Mouse (Mus musculus) natural killer cell, adult 2 months (primary cell): ENCODE data around the gene Agfg1.
A peak's percentile ranks its signal among the peaks of the same experiment; 100 is the strongest.

Source experiments
- DNase-seq, 2 experiments: peaks; one replicate each; pipeline ENCODE4 v3.0.0; 2022; ENCODE audit warnings: low spot score in 2 of 2

Gene Agfg1

DNA sequence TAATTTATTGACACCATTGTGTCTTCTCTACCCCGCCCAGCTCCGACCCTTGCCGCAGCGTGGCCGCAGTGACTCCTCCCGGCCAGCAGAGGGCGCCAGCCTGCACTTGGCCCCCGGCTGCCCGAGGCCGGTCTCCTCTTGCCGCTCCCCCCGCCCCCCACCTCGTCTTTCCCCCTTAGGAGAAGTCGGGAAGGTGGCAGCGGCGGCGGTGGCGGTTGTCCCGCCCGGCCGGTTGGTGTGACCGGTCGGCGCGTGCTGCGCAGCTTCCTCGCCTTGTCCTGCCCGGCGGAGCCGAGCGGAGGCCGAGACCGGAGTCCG lies at the start of gene Agfg1:
Gene Agfg1, plus strand, starts transcription at position 188 of the 318 bp plus-strand sequence.
- DNase-seq = peak; percentile 91 to 94

DNA sequence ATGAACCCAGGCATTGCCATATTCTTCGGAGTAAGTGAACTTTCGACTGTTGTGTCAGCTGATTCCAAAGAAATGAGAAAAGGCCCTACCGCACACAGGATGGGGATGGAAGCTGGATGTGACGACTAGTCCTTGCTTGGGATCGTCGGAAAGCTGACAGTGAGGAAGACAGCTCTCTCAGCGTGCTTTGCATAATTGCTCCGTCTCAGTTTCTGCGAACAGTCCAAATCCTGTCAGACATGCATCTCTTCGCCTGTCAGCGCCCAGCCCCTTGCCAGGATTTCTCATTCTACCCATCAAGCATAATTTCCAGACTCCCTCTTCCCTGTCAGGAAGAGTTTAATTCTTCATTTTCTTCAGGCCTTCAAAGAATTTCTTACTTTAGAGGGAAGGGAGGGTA lies 48.2 kb upstream of the Agfg1 start:
- no peak for DNase-seq

DNA sequence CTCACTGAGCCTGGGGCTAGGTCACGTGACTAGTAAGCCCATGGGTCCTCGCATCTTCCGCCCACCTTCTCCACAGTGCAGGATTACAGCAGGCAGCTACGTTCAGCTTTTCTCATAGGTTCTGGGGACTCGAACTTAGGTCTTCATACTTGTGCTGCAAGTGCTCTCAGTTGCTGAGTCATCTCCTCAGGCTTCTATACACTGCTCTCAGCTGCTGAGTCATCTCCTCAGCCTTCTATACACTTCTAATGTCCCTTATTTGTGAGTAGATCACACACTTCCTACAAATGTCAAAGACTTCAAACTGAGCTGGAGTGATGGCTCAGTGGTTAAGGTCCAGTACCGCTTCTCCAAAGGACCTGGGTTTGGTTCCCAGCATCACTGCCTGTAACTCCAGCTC lies 47.0 kb upstream of the Agfg1 start:
- no peak for DNase-seq

DNA sequence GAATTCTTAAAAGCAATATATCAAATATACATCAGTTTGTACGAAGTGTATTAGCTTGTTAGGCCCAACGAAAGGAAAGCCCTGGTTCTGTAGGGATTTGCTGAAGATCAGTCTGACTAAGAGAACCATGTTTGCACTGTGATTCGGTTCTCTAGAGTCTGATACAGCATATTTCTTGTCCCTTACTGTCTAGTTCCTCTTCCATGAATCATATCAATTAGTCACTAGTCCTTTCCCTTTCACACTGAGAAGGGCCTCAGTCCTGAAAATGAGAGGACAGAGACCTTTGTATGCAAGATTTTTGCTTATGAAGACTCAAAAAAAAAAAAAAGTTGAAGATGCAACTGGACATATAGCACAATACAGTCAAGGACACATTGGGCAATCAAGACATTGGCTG lies 46.2 kb upstream of the Agfg1 start:
- no peak for DNase-seq

DNA sequence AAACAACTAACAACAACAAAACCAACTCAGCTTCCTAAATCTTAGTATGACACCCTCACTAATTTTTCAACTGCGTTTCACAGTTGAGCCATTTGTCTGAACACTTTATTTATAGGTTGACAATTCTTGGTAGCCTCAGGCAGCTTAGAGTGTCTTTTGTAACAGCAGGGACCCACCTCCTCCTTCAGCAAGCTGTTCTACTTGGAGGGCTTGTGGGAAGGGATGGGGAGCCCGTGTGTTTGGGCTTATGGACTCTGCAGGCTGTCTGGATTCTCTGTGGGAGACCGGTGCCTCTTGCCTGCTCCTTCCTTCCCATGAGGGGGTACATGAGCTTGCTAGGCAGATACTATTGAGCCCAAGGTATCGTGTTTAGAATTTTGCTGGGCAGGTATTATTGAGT lies 45.3 kb upstream of the Agfg1 start:
- DNase-seq = no peak

DNA sequence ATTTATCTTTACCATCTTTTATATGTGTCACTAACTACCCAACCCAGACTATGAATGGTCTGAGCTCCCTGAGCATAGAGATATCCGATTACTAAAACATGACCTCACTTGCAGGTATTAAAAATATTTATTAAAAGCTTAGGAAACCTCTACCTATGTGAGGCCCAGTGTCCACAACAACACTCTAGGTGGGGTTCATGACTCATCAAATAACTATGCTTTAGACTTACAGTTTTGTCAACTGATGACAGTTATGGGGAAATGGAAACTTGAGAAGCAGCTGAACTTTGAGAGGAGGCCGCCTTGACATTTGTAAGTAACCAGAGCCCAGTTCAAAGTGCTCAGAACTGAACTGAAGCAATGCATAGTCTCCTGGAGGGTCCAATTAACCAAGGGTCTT lies 44.1 kb upstream of the Agfg1 start:
- DNase-seq = no peak

DNA sequence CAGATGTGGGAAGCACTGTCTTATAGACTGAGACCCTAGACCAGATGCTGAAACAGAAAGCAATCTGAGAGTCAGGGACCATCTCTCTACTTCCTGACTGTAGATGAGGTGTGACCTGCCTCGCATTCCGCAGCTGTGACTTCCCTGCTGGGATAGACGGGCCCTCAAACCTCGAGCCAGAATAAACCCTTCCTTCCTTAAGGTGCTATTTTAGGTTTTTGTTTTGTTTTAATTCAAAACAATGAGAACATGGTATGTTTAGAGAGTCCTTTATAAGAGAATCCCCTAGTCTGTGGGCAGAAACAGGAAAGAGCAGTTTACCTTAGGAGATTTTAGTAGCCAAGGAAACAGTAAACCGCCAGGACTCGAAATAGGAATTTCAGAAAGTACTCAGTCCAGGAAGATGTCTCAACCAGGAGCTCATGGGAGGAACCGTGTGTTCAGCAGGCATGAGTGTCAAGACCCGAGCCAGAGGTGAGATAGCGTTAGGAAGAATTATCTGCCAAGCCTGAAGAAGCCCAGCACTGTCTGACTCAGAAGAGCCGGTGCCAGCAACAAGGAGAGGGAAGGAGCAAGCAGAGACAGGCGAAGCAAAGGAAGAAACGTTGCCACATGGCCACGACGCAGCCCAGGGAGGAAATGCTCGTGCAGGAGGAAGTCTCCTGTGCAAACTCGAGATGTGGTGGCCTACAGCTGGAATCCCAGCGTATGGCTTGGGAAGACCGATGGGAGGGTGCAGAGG lies 43.4 kb upstream of the Agfg1 start:
- no peak for DNase-seq

DNA sequence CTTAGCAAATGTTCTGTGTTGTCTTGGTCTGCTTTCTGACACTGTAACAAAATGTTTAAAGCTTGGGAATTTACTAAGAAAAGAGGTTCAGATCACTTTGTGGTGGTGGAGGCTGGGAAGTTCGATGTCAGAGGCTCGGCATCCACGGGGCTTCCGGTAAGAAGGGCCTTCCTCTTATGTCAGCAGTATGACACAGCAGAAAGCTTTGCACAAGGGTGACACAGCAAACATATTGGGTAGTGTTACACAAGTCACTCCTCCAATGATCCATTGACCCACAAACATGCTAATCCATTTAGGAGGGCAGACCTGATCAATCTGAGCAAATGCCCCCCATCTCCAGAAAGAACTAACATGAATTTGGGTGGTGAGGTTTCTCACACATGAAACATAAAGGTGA lies 42.2 kb upstream of the Agfg1 start:
- DNase-seq = no peak

DNA sequence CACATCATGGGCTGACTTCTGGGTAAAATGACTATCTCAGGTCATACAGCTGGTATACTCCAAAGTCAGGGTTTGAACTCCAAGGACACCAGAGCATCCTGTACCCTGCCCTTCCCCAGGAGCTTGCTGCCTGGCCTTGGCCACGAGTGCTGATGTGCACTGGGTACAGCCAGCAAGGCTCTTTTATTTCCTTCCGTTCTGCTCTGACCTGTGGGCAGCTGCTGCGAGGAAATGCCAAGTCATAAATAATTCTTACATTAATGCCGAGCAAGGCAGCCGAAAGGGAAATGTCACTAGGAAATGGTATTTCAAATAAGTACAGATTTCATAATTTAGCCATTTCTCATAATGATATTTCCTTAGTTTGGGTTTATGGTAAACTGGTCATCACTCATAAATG lies 41.0 kb upstream of the Agfg1 start:
- DNase-seq = no peak

DNA sequence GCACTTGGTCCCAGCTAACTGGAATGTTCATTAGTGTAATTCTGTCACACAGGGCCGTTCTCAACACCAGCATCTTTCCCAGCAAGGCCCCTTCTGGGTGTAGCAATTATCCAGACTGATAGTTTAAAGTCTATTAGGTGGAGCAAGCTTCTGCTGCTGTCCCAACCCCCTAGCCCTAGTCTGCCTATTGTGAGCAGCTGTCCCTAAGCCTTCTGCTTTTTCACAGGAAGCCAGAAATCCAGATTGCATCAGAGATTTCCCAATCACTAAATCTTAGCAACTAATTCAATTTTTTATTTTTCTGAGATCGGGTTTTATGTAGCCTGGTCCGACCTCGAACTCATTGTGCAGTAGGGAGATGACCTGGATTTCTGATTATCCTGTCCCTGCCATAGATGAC lies 40.4 kb upstream of the Agfg1 start:
- DNase-seq = no peak

DNA sequence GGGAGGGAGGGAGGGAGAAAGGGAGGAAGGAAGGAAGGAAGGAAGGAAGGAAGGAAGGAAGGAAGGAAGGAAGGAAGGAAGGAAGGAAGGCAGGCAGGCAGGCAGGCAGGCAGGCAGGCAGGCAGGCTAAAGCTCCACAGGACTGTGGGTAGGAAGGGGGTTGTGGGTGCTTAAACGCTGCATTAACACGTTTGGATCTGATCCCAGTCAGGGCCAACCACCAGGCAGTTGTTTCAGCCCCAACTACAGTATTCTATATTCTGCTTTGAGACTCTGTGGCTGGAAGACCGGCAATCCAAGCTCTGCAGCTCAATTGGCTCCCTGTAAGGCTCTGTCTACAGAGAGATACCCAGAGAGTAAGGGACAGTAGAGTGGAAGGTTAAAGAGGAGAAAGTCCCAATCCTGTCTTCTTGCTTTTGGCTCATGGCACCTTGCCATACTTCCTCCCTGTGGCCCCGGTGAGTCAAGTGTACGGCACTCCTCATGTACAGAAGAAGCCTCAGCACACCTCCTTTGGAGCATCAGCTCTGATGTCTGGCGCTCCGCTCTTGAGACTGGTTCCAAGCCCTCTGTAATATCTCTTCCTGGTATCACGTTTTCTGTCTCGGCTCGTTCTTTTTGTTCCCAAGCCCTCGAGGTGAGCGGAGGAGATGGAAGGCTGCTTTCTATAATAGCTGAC lies 38.0 kb upstream of the Agfg1 start:
- no peak for DNase-seq

DNA sequence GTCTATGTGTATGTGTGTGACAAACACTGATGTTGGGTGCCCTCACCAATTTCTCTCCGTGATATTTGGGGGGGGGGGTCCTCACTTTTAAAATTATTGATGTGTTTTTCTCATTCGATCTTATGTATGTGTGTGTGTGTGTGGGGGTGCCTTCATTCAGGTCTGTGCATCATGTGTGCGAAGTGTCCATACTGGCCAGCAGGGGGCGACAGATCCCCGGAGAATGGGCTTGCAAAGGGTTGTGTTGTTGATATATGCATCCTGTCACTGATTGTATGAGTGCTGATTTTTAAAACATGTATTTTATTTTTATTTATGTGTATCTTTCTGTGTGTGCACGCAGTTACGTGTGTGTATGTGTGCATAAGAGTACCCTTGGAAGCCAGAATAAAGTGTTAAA lies 35.7 kb upstream of the Agfg1 start:
- peak; percentile 2 to 18 for DNase-seq

DNA sequence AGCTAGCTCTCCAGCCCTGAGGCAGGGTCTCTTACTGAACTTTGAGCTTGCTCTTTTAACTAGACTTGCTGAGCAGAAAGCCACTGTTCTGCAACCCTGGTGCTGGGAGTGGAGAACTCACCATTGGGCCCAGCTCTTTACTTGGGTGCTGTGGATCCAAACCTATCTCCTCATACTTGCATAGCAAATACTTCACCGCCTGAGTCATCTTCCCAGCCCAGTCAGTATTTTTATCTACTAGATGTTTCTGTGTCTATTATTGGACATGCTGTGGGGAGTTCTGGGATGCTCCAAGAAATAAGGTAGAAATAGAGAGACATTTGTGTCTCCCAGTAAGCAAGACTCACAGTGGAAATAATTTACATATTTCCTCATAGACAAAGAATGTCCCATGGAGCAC lies 35.2 kb upstream of the Agfg1 start:
- DNase-seq = no peak

DNA sequence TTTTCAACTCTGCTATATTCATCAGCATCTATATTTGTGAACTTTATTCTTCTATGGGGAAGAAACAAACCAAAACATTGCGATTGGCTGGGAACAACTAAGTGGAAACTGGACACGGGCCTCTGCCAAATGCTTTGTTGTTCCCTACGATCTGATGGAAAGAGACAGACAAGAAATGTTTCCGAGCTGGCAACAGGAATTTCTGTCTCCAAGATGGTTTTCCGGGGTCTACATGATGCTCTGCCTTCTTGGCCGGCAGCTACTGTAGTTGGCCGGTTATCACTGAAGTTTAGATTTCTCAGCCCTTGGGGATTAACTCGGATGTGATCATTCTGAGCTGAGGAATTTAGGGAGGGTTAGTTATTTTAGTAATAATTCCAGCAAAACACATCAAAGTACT lies 32.9 kb upstream of the Agfg1 start:
- no peak for DNase-seq

DNA sequence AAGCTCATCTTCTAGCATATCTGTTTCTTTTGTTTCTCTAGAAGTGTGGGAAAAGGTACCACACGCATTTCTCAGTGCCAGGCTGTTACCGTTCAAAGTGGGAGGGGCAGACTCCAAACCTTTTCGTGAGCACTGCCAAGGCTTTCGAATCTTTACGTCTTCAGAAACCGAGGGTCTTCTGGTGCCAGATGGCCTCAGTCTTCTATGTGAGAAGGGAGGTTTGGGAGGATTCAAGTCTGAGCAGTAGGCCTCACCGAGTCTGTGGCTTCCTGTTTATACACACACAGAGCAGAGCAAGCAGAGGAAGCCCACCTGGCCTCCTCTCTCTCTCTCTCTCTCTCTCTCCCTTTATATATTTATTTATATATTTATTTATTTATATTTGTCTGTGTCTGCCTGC lies 32.1 kb upstream of the Agfg1 start:
- DNase-seq = no peak

DNA sequence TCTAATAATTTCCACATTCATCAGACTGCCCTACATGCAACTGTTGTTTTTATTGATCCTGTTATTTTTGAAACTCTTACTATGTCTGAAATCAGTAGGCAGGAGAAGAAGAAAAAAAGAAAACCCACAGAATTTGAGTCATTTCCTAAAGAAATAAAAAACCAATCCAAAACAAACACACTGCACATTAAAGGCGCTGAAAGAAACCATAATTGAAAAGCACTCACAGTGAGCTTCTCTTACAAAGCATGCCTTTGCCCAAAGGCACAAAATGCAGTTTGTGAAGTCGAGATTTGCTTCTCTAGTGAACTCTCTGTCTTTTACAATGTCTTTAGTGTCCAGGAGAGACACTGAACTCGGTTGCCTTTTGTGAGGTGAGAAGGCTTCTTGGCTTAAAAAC lies 30.7 kb upstream of the Agfg1 start:
- DNase-seq = no peak

DNA sequence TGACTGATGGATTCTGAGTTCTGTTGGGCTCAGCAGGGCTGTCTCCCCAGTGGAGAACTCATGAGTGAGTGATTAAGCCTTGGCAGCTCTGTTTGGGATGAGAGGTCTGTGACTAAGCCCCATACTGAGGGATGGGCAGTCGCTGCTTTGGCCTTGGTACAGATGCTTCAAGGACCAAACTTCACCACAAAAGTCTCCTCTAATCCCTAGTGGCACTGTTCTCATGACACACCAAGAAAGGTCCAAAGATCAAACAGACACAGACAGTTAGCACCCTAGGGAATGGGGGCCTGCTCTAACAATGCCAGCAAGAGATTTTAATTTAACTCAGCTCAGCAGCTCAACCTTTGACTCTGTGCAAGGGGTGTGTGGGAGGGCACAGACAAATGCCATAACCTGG lies 27.5 kb upstream of the Agfg1 start:
- DNase-seq = no peak

DNA sequence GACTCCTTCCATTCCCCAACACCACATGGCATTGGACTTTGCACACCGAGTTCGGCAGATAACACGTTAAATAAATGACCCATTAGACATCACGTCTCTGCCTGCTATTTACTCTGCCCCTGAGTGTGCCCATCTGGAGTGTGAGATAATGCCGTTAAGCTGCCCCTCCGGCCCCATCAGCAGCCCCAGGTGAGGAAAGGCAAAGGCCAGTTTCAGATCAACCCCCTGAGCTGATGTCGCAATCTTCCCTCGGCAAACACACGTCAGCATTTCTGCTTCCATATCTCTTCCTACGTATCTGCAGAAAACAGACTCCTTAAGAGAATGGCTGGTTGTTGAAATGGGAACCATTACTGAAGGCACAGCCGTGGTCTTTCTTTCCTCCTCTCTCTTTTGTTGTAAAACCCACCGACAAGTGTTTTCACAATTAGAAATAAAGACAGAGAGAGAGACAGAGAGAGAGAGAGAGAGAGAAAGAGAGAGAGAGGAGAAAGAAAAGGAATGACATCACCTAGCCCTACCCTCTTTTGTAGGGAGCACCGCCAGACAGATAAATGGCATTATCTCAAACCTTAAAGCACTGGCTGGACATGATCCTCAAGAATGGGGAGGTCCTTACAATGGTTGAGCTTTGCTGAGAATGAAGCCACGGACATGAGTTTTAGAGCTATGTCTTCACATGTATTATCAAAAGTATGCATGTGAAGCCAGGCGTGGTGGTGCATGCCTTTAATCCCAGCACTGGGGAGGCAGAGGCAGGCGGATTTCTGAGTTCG lies 23.2 kb upstream of the Agfg1 start:
- no peak for DNase-seq

DNA sequence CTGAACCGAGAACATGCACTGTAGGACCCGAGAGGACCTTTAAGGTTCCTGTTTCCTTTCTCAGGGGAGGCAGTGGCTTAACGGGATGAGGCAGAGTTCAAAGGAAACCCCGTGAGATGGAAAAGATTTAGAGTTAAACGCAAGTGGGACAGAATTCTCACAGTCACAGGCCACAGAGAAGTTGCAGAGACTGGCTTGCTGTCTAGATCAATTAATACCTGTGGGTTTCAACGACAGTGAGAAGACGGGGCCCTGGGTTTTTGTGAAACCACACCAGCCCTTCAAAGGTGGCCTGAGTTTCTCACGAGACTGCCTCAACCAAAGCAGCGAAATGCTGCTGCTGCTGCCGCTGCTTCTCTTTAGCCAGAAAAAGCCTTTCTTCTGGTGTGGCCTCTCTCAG lies 19.9 kb upstream of the Agfg1 start:
- DNase-seq = peak in 1 of 2 experiments; percentile 18

DNA sequence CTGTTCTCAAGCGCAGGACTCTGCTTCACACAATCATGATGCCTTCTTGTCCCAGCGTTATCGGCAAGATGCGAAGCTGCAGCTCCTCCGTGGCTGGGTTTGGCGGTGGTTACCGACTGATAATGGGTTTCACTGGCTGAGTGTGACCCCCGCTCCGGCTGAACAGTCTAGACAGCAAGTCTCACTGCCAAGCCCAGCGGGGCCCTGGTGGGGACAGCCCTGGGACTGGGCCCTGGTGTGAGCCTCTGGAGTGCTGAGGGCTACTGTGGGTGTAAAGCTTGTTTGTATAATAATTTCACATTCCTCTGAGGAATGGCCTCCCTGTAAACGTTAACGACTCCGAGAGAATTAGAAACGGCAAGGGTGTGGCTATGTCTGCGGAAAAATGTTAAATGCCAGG lies 19.1 kb upstream of the Agfg1 start:
- no peak for DNase-seq

DNA sequence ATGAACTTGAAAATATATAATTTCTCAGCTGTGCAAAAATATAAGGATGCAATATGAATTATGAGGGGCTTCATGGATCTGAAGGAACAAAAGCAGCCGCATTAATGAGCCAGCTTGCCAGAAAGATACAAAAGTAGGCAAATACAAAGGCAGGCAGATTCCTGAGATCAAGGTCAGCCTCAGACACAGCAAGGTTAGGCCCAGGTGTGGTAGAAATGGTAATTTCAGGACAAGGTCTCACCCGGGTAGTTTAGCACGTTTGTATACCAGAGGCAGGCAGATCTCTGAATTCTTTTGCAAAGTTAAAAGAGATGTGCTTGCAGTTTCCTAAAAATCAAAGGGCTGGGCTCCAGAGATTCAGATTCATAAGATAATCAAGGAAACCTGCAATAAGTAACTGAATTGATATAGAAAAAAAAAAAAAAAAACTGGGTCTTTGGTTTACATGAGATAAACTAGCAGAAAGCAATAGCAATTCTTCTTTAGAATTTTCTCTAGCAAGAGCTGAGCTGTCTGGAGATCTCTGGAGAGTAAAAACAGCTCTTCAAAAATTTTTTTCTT lies 18.6 kb upstream of the Agfg1 start:
- no peak for DNase-seq

DNA sequence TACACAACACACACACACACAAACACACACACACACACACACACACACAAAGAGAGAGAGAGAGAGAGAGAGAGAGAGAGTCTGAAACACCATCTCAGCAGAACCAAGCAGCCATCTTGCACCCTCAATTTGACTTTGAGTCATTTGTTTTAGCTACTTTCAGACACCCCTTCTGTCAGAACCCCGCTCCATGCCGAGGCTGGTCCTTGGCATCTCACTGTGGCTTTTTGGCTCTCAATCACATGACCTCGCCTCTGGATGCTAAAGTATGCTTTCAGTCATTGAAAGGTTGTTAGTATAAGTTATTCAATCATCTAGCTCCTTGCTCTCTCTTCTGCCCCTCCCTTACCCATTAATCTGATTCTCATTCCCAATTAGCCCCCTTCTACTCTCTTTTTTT lies 17.4 kb upstream of the Agfg1 start:
- DNase-seq = no peak

DNA sequence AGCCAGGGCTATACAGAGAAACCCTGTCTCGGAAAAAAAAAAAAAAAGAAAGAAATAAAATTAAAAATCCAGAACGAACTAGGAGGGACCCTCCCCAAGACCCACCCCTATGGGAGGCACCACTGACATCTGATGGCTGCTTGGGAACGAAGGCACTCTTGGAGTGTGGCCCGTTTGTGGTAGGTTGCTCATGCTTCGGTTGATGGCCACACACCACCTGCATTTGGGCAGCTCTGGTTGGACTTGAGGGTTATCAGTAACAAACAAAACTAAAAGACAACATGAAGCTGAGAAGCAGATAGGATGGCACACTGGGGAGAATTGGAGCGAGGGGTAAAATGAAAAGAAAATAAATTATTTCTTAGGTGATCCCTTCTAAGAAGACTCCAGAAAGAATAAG lies 15.1 kb upstream of the Agfg1 start:
- DNase-seq = no peak
